Mouse (Mus musculus): ENCODE results near the gene Nudc. TPM values are rescaled to one million over a fixed set of nuclear protein-coding genes. Genes with fewer than 3 reads are reported as not detected.
A peak's percentile ranks its signal among the peaks of the same experiment; 100 is the strongest.

The Nudc gene
- total RNA-seq (2021) = 100 to 1,000 TPM; 102 TPM
- long read RNA-seq, experiment 1, transcript Nudc-201 (8 exons, 1,316 nt) = major isoform, 283 of 315 reads
- long read RNA-seq, experiment 1, partial matches to known transcripts = 30 of 315 reads
- long read RNA-seq, experiment 1, other reads (novel, unspliced or antisense) = 2 of 315 reads
- long read RNA-seq, experiment 2, transcript Nudc-201 (8 exons, 1,316 nt) = major isoform, 206 of 232 reads
- long read RNA-seq, experiment 2, partial matches to known transcripts = 23 of 232 reads
- long read RNA-seq, experiment 2, other reads (novel, unspliced or antisense) = 3 of 232 reads

DNA sequence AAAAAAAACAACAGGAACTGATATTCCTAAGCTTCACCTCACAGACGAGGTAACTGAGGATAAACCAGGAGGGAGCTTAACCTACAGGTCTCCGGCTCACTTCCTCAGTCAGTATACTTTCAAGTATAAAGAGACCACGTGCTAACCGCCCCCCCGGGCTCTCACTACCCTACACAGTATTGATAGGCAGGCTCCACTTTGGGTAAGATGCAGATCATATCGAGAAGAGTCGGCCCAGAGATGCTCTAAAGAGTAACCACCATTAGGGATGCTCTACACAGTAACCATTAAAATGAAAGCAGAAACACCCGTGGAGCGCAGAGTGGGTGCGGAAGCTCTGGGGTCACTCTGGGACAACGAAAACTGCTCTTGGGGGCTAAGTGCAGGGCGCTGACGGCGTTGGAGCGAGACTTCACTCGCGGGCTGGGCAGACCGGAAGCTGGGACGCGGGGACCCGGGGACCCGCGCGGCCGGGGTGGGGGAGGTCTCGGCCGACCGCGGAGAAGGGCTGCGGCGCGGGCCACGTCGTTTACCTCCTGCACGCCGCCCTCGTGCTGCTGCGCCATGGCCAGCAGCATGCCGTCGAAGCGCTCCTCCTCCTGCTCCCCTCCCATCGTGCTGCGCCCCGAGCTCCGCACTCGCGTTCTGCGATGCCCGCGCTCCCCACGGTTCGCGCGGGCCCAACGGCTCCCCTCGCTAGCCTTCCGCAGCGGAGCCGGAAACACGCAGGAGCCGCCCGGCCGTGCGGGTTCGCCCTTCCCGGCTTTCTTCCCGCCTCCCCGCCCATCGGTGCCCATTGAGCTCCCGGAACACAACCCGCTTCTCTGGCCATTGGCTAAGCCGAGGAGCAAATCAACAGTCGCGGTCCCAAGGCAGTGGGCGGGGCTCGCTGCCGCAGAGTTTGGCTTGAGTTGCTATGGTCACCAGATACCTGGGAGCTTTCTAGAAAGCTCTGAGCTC, at the start of gene Nudc:
Gene Nudc (minus strand): TSS at position 725 of the 960 bp plus-strand sequence.
- peak; percentile 96 for DNase-seq (ENCODE audit: low spot score in 2 of 2)
- intact Hi-C loops (cut with DNase I) = no loop called here

DNA sequence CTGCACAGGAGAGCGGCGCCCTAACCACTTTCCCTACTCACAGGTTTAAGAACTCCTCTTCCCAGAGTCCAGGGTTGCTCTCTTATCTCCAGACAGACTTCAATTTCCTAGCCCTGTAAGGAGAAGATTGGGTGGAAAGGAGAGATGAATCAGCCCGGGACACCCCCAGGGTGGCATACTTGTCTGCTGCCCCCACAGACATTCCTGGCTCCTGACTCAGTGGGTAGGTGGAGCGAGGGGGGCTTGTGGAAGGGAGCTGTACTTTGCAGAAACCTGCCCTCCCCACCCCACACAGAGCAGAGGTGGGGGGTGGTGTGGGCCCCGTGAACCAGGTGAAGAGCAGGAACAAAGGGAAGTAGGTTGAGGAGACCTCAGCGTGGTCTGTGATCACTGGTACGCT, 49.7 kb upstream of the Nudc start:
- no peak for DNase-seq (ENCODE audit: low spot score in 2 of 2)

DNA sequence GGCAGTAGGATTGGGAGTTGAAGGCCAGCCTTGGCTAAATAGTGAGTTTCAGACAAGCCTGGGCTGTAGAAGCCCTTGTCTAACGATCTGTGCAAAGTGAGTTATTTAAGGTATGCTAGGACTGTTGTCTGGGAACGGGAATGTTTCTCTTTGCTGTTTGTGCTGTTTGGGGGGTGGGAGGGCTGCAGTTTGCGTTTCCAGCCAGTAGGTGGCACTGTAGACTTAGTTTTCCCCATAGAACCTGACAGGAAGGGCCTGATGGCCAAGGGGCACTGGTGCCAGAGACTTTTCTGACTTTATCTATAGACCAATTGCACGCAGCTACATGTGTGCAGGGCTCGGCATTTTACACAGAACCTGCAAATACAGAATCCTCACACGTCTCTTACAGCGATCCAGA, 46.8 kb upstream of the Nudc start:
- intact Hi-C loops (cut with DNase I) = loop anchor here (1.0 to 5.0 kb wide), 2 partner anchors 60 to 237 kb away; partner anchors contain the start of gene Zdhhc18
- peak; percentile 37 to 69 for DNase-seq (ENCODE audit: low spot score in 2 of 2)

More for the DNA sequence above, 49.7 kb upstream of the Nudc start:
- intact Hi-C loops (cut with DNase I) = loop anchor here (5.0 kb wide), 1 partner anchor 37 kb away; no protein-coding TSS in a partner anchor

DNA sequence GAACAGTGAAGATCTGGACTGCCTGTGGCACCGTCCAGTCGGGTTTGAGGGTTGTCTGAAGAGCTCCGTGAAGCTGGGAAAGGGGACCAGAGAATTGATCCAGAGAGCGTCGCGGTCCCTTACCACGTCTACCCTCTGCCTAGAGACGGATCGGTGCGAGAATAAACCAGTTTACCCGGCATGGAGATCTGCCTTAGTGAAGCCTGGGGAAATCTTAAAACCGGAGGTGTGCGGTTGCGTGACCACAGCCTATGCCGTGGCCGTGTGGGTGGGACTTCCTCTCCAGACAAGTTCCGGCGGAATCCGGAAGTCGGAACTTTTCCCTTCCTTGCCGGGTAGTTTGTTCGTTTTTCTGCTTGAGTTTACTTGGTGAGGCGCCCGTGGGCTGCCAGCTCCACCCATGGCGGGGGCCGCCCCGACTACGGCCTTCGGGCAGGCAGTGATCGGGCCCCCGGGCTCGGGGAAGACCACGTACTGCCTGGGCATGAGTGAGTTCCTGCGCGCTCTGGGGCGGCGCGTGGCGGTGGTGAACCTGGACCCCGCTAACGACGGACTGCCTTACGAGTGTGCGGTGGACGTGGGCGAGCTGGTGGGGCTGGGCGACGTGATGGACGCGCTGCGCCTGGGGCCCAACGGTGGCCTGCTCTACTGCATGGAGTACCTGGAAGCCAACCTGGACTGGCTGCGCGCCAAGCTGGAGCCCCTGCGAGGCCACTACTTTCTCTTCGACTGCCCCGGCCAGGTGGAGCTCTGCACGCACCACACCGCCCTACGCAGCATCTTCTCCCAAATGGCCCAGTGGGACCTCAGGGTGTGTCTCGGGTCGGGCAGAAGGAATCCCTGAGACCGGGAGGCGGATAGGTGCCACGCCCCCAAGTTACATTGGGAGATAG, 38.5 kb upstream of the Nudc start, which contains the start of gene Gpn2:
Gene Gpn2 (plus strand): TSS at position 304 of the 893 bp plus-strand sequence.
- intact Hi-C loops (cut with DNase I) = no loop called here

DNA sequence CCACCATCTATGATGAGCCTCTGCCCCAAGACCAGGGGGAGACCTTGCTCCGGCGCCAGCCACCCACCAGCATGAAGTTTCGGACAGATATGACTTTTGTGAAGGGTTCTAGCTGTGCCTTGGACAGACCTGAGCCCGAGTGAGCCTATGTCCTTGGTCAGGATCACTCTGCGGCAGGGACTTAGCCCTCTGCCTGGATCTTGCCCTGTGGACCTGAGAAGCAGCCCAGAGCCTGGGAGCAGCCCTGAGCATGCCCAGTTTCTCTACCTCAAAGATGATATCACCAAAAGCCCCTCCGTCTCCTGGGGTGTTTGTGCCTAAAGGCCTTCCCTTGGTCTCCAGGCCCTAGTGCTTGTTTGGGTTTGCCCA, 37.9 kb upstream of the Nudc start:
- intact Hi-C loops (cut with DNase I) = no loop called here
- no peak for DNase-seq (ENCODE audit: low spot score in 2 of 2)

More for the DNA sequence above, 38.5 kb upstream of the Nudc start, which contains the start of gene Gpn2:
- DNase-seq (ENCODE audit: low spot score in 2 of 2) = peak; percentile 85

DNA sequence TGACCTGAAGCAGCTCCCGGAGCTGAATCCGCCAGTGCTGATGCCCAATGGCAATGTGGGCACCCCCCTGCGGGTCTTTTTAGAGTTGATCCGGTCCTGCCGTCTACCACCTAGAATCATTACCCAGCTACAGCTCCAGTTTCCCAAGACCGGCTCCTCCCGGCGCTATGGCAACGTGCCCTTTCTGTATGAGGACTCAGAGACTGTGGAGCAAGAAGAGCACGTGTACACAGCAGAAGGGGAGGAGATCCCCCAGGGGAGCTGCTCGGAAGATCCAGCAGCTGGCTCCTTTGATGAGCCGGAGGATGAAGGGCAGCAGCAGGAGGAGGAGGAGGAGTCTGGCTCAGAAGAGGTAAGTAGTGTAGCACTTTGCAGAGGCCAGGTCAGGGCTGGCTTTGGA, 32.2 kb upstream of the Nudc start:
- no peak for DNase-seq (ENCODE audit: low spot score in 2 of 2)
- intact Hi-C loops (cut with DNase I) = no loop called here

DNA sequence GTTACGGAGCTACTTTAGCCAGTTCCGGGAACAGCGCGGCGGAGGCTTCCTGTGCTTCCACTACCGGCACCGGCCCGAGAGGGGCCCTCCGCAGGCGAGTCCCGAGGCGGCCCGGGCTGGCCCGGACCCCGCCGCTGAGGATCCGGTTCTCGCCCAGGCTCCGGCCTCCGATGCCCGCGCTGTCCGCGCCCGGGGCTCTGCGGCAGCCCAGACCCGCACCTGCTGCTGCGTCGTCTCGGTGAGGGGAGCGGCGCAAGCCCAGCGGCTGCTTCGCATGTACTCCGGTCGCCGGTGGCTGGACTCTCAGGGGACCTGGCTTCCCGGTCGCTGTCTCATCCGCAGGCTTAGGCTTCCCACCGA, 29.0 kb upstream of the Nudc start:
- intact Hi-C loops (cut with DNase I) = no loop called here
- no peak for DNase-seq (ENCODE audit: low spot score in 2 of 2)

DNA sequence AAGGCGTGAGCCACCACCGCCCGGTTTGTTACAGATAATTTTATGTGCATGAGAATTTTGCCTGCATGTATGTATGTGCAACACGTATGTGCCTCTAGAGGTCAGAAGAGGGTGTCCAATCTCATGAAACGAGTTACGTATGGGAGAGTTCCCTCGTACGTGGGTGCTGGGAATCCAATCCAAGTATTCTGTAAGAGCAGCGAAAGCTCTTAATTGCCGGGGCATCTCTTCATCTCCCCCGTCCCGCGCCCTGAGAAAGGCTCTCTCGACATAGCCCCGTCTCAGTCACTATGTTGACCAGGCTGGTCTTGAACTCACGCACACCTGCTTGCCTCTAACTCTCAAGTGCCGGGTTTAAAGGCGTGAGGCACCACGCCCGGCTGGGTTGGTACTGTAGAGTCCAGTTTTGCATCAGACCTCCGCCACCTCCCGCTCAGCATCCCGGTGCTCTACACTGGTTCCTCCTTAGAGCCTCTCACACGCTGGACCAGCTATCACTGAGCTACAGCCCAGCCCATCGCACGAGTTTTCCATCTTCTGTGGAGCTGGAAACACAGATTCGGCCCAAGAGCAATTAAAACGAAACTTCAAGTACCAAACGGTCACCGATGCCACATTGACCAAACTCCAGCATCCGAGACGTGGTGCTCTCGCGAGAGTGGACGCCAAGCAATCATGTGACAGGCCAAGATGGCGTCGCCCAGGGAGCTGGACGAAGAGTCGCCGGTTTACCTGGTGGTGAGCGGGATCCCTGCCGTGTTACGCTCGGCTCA, 28.5 kb upstream of the Nudc start, which contains the start of gene Gpatch3:
Gene Gpatch3 (plus strand): TSS at position 676 of the 773 bp plus-strand sequence.
- DNase-seq (ENCODE audit: low spot score in 2 of 2) = peak; percentile 92 to 93
- intact Hi-C loops (cut with DNase I) = no loop called here

DNA sequence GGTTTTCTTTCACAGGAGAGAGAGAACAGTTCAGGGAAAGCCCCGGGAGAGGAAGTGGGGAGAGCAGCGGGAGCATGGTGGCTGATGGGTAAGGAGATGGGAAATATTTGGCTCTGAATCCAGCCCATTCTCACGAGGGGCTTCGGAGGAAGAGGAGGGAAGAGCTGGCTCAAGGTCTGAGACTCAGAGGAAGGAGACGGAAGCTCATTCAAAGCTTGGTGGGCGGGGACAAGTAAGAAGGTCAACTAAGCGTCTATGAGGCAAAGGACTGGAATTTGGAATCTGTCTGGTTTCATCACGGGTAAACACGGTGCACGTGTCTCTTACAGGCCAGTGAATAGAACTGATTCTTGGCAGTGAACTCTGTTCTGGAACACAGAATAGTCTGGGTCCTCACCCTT, 24.3 kb upstream of the Nudc start:
- DNase-seq (ENCODE audit: low spot score in 2 of 2) = no peak
- intact Hi-C loops (cut with DNase I) = no loop called here

DNA sequence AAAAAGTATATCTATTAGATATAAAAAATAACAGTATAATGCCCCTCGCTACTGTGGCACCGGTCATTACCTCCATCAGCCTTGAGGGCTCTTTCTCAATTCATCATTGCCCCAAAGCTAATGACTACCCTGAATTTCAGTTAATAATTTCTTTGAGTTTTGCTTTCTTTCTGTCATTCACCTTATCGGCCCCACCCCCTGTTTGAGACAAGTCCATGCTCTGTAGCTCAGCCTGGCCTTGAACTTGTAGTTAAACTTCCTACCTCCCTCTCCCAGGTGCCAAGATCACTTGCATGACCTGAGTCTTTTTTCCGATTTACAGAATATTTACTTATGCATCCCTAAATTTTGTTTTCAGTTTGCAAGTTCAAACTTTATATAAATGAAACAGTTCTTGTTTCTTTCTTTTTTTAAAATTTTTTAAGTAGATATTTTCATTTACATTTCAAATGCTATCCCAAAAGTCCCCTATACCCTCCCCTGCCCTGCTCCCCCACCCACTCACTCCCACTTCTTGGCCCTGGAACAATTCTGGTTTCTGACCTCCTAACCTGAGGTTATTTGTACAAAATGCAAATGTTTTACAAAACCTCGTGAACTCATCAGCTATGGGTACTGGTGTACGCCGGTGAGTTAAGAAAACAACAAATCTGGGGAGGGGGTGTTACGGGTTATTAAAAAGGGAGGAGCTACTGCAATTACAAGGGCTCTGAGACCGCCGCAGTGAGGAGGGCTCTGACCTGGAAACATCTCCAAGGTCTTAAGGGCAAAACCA, 23.7 kb upstream of the Nudc start:
- no peak for DNase-seq (ENCODE audit: low spot score in 2 of 2)
- intact Hi-C loops (cut with DNase I) = no loop called here

DNA sequence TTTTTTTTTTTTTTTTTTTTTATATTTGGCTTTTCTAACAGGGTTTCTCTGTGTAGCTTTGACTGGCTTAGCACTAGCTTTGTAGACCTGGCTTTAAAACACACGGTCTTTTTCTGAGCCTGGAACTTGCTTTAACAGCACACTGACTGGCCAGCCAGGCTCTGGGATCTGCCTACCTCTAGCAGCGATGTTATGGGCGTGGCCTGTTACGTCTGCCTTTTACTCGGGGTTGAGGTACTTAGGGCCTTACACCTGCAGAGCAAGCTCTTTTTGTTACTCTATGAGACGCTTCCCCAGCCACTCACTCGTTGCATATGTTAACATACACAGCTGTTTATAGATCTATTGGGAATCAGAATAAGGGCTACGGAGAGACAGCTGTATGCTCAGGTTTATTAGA, 21.5 kb upstream of the Nudc start:
- intact Hi-C loops (cut with DNase I) = no loop called here

DNA sequence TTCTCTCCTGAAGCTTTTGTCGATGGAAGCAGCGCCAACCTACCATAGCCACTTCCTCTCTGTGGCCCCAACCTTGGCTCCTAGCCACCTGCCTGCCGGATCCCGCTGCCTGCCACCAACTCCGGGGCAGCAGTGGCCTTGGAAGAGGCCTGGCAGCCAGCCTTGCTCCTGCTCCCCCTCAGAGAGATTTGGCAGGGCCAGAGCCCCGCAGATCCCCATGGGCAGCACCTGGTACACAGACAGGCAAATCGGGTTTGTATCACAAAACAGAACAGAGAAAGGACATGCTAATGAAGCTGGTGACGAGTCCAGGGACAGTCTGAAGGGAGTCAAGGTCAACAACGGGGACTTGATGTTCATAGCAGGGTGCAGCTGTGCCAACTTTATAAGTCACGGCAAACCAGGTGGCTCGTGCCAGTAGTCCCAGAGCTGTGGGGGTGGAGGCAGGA, 17.4 kb upstream of the Nudc start:
- intact Hi-C loops (cut with DNase I) = no loop called here
- DNase-seq (ENCODE audit: low spot score in 2 of 2) = no peak

More for the DNA sequence above, 21.5 kb upstream of the Nudc start:
- no peak for DNase-seq (ENCODE audit: low spot score in 2 of 2)

DNA sequence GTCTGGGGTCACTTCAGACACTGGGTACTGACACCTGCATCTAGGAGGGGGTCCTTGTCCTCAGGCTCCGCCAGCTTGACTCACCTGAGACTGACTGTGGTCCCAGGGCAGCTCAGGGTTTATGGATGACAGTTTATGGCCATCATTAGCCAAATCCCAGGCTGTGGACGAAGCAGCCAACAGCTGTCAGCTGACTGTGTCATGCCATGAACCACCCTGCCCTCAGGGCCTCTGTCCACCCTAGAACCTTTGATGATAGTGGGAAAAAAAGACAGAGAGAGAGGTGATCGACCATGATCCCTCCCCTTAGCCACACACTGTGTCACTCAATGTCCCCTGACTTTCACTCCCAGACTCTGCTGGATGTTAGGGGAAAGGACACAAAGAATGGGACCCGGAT, 15.8 kb upstream of the Nudc start:
- intact Hi-C loops (cut with DNase I) = no loop called here
- no peak for DNase-seq (ENCODE audit: low spot score in 2 of 2)

DNA sequence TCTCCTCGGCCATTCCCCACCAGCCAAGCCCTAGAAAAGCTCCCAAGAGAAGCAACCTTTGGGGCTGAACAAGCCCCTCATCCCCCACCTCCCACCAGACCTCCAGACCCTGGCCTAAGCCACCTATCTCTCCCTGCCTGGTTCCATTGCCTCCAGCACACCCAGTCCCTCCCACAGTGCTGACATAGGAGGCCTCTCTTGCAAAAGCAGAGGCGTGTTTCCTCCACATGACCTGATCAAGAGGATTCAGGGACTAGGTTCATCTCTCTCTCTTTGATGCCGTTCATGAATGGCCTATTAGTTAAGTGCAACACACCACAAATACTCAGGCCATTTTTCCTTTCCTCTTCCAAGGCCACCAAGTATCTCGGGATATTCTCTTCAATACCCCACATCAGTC, 14.1 kb upstream of the Nudc start:
- intact Hi-C loops (cut with DNase I) = no loop called here
- DNase-seq (ENCODE audit: low spot score in 2 of 2) = no peak

DNA sequence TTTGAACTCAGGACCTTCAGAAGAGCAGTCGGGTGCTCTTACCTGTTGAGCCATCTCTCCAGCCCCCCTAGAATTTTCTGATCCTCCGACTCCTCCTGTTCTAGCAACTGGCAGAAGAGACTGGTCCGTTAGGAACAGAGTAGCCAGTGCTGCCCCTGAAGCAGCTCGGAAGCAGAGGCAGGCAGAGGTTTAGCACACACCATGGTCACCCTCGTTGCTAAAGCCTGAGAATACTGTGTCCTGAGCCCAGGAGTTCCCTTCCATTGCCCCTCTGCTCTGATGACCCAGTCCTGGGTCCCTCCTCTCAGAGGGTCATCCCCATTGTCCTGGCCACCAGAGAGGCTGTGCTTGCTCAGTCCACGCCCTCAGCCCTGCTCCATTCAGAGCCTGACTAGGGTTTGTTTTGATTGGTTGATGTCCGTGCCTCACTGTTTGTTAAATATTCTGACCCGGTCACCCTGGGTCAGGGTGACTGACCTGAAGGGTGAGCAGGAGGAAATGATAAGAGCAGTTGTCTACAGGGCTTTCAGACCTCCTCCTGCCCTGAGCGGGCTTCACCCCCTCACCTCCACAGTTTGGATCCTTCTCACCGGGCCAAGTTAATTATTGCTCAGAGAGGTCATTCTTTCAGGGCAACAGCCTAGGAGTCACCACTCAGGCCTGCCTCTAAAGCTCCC, 11.4 kb upstream of the Nudc start:
- intact Hi-C loops (cut with DNase I) = no loop called here
- DNase-seq (ENCODE audit: low spot score in 2 of 2) = no peak

DNA sequence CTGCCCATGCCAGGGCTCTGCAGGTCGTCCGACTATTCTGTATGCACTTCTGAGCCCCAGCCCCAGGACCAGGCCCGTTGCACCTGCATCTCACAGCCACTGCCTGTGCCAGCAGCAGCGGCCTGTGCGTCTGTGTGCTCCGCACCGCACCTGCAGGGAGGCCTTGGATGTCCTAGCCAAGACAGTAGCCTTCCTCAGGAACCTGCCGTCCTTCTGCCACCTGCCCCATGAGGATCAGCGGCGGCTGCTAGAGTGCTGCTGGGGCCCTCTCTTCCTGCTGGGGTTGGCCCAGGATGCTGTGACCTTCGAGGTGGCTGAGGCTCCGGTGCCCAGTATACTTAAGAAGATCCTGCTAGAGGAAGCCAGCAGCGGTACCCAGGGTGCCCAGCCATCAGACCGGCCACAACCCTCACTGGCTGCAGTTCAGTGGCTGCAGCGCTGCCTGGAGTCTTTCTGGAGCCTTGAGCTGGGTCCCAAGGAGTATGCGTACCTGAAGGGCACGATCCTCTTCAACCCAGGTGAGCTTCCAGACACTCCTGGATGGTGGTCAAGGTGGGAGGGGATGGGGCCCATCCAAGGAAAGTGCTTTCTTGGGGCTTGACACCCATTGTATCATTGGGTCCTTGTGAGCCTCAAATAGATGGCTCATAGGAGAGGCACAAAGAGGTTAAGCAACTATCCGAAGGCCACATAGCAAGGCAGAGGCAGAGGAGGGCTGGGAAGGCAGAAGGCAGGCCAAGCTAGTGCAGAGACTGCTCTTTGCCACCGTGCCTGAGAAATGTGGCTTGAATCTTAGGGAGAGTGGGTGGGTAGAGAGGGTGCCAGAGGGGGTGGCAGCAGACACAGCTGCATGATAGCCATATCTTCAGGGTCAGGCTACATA, 7.9 kb upstream of the Nudc start:
- intact Hi-C loops (cut with DNase I) = no loop called here
- DNase-seq (ENCODE audit: low spot score in 2 of 2) = no peak

Data from left cerebral cortex, postnatal 14 days (tissue).